Mouse (Mus musculus) heart, postnatal 4 days (tissue): ENCODE measurements at regions not wholly inside any gene's neighbourhood (a gene's known extent, or its start where the extent isn't known, plus 50 kb on each side); places are given as distances from the start of the nearest gene placed in this dataset.

Experiments
- DNase-seq: peaks from one replicate; pipeline ENCODE4 v3.0.0; 2021

- no peak for DNase-seq
These were observed 65.5 kb upstream of the Ppm1b start for GRCm38 (mm10) chr17:84890871-84891599.

GRCm38 (mm10) chr17:84893273-84894033 is 63.1 kb upstream of the Ppm1b start:
- no peak for DNase-seq

GRCm38 (mm10) chr17:84895526-84895925 is 61.0 kb upstream of the Ppm1b start:
- no peak for DNase-seq

GRCm38 (mm10) chr17:84896572-84896971 is 60.0 kb upstream of the Ppm1b start:
- DNase-seq, result no peak

GRCm38 (mm10) chr17:84898407-84898806 is 58.1 kb upstream of the Ppm1b start:
- no peak for DNase-seq

- DNase-seq, result no peak
These were observed 52.8 kb upstream of the Ppm1b start for GRCm38 (mm10) chr17:84903625-84904337.
